Mouse (Mus musculus): ENCODE data around the gene Tcf20. TPM values are rescaled to one million over a fixed set of nuclear protein-coding genes. Genes with fewer than 3 reads are reported as not detected.

Gene Tcf20
- polyA plus RNA-seq, 2 experiments: 2.9 to 5.7 TPM

GRCm38 (mm10) chr15:82856065-82856464, 131.6 kb downstream of the Tcf20 start:
- H3K36me3 ChIP-seq (replicated peaks; ENCODE audit: control insufficient read depth, insufficient read depth, low read depth): peaks cover 14% of the 10 kb centered on the region
- H3K9ac ChIP-seq (replicated peaks): no peak overlapping the region
- H3K4me3 ChIP-seq (ENCODE audit: insufficient read depth in 1 of 2, low read depth in 2 of 2, low read length in 2 of 2): no peak overlapping the region
- no peak overlapping the region for H3K4me2 ChIP-seq (ENCODE audit: low read depth)
- 72% methylated on average over 2 of the region's 2 CpGs for WGBS (ENCODE audit: insufficient replicate concordance)
- no peaks in the 10 kb centered on the region for H3K4me1 ChIP-seq (replicated peaks; ENCODE audit: control insufficient read depth in 2 of 2, insufficient read depth in 2 of 2, low read length in 1 of 2)
- no peak for DNase-seq (ENCODE audit: low read depth in 3 of 3, low spot score in 3 of 3)
- TF ChIP-seq EP300 (IDR thresholded peaks at IDR 0.05; ENCODE audit: low read depth) (no peak), CTCF (IDR thresholded peaks at IDR 0.05; ENCODE audit: low read depth) (no peak)
- ATAC-seq (ENCODE audit: insufficient read depth): no peak
- no peaks in the 10 kb centered on the region for H3K9me3 ChIP-seq (ENCODE audit: control insufficient read depth, low read length)
- H3K27ac ChIP-seq: no peak overlapping the region
- no peaks in the 10 kb centered on the region for H3K27me3 ChIP-seq (ENCODE audit: control insufficient read depth, insufficient read depth, low read length)

- WGBS (ENCODE audit: insufficient replicate concordance): 79% methylated on average over 3 of the region's 3 CpGs
- Histone ChIP-seq H3K4me1 (replicated peaks; ENCODE audit: control insufficient read depth in 2 of 2, insufficient read depth in 2 of 2, low read length in 1 of 2) (no peaks in the 10 kb centered on the region), H3K27ac (no peak overlapping the region)
Measured at GRCm38 (mm10) chr15:82839146-82839545, 148.5 kb downstream of the Tcf20 start.

GRCm38 (mm10) chr15:82829917-82830316, 157.8 kb downstream of the Tcf20 start:
- WGBS (ENCODE audit: insufficient replicate concordance): 87% methylated on average over 6 of the region's 6 CpGs
- ATAC-seq (ENCODE audit: insufficient read depth): no peak
- Histone ChIP-seq H3K27me3 (ENCODE audit: control insufficient read depth, insufficient read depth, low read length) (no peaks in the 10 kb centered on the region), H3K27ac (no peak overlapping the region), H3K4me3 (ENCODE audit: insufficient read depth in 1 of 2, low read depth in 2 of 2, low read length in 2 of 2) (no peak overlapping the region), H3K36me3 (replicated peaks; ENCODE audit: control insufficient read depth, insufficient read depth, low read depth) (no peaks in the 10 kb centered on the region), H3K9me3 (ENCODE audit: control insufficient read depth, low read length) (no peaks in the 10 kb centered on the region), H3K9ac (replicated peaks) (no peak overlapping the region), H3K4me2 (ENCODE audit: low read depth) (no peak overlapping the region), H3K4me1 (replicated peaks; ENCODE audit: control insufficient read depth in 2 of 2, insufficient read depth in 2 of 2, low read length in 1 of 2) (no peaks in the 10 kb centered on the region)
- TF ChIP-seq EP300 (IDR thresholded peaks at IDR 0.05; ENCODE audit: low read depth): no peak
- TF ChIP-seq CTCF (IDR thresholded peaks at IDR 0.05; ENCODE audit: low read depth): no peak
- DNase-seq (ENCODE audit: low read depth in 3 of 3, low spot score in 3 of 3): no peak

More at GRCm38 (mm10) chr15:82839146-82839545, 148.5 kb downstream of the Tcf20 start:
- Histone ChIP-seq H3K36me3 (replicated peaks; ENCODE audit: control insufficient read depth, insufficient read depth, low read depth) (no peaks in the 10 kb centered on the region), H3K4me2 (ENCODE audit: low read depth) (no peak overlapping the region), H3K27me3 (ENCODE audit: control insufficient read depth, insufficient read depth, low read length) (no peaks in the 10 kb centered on the region), H3K9ac (replicated peaks) (no peak overlapping the region), H3K4me3 (ENCODE audit: insufficient read depth in 1 of 2, low read depth in 2 of 2, low read length in 2 of 2) (no peak overlapping the region), H3K9me3 (ENCODE audit: control insufficient read depth, low read length) (no peaks in the 10 kb centered on the region)
- TF ChIP-seq EP300 (IDR thresholded peaks at IDR 0.05; ENCODE audit: low read depth) (no peak), CTCF (IDR thresholded peaks at IDR 0.05; ENCODE audit: low read depth) (no peak)
- DNase-seq (ENCODE audit: low read depth in 3 of 3, low spot score in 3 of 3) (no peak), ATAC-seq (ENCODE audit: insufficient read depth) (no peak)

- no peak overlapping the region for H3K4me2 ChIP-seq (ENCODE audit: low read depth)
- H3K27me3 ChIP-seq (ENCODE audit: control insufficient read depth, insufficient read depth, low read length): no peaks in the 10 kb centered on the region
- DNase-seq (ENCODE audit: low read depth in 3 of 3, low spot score in 3 of 3) (no peak), ATAC-seq (ENCODE audit: insufficient read depth) (no peak)
- TF ChIP-seq EP300 (IDR thresholded peaks at IDR 0.05; ENCODE audit: low read depth) (no peak), CTCF (IDR thresholded peaks at IDR 0.05; ENCODE audit: low read depth) (no peak)
- H3K4me1 ChIP-seq (replicated peaks; ENCODE audit: control insufficient read depth in 2 of 2, insufficient read depth in 2 of 2, low read length in 1 of 2): no peaks in the 10 kb centered on the region
- H3K4me3 ChIP-seq (ENCODE audit: insufficient read depth in 1 of 2, low read depth in 2 of 2, low read length in 2 of 2): no peak overlapping the region
- no peaks in the 10 kb centered on the region for H3K9me3 ChIP-seq (ENCODE audit: control insufficient read depth, low read length)
- H3K36me3 ChIP-seq (replicated peaks; ENCODE audit: control insufficient read depth, insufficient read depth, low read depth): no peaks in the 10 kb centered on the region
- no peak overlapping the region for H3K27ac ChIP-seq
- no peak overlapping the region for H3K9ac ChIP-seq (replicated peaks)
Measured at GRCm38 (mm10) chr15:82825866-82826265, 161.8 kb downstream of the Tcf20 start.

- DNase-seq (ENCODE audit: low read depth in 3 of 3, low spot score in 3 of 3): no peak
- WGBS (ENCODE audit: insufficient replicate concordance): 77% methylated on average over 3 of the region's 4 CpGs
- no peaks in the 10 kb centered on the region for H3K9me3 ChIP-seq (ENCODE audit: control insufficient read depth, low read length)
- H3K9ac ChIP-seq (replicated peaks): no peak overlapping the region
- no peaks in the 10 kb centered on the region for H3K36me3 ChIP-seq (replicated peaks; ENCODE audit: control insufficient read depth, insufficient read depth, low read depth)
- no peak overlapping the region for H3K4me2 ChIP-seq (ENCODE audit: low read depth)
- TF ChIP-seq CTCF (IDR thresholded peaks at IDR 0.05; ENCODE audit: low read depth): no peak
- TF ChIP-seq EP300 (IDR thresholded peaks at IDR 0.05; ENCODE audit: low read depth): no peak
- H3K27ac ChIP-seq: no peak overlapping the region
- no peaks in the 10 kb centered on the region for H3K27me3 ChIP-seq (ENCODE audit: control insufficient read depth, insufficient read depth, low read length)
- no peak overlapping the region for H3K4me3 ChIP-seq (ENCODE audit: insufficient read depth in 1 of 2, low read depth in 2 of 2, low read length in 2 of 2)
- ATAC-seq (ENCODE audit: insufficient read depth): no peak
- H3K4me1 ChIP-seq (replicated peaks; ENCODE audit: control insufficient read depth in 2 of 2, insufficient read depth in 2 of 2, low read length in 1 of 2): no peaks in the 10 kb centered on the region
Measured at GRCm38 (mm10) chr15:82822347-82822746, 165.3 kb downstream of the Tcf20 start.

All from liver, embryonic 14.5 days (tissue).